Mouse (Mus musculus): ENCODE measurements at regions not wholly inside any gene's neighbourhood (a gene's known extent, or its start where the extent isn't known, plus 50 kb on each side); places are given as distances from the start of the nearest gene placed in this dataset.
A peak's percentile ranks its signal among the peaks of the same experiment; 100 is the strongest.

GRCm38 (mm10) chr4:80691774-80692485, 142.0 kb upstream of the Tyrp1 start:
- no peak for DNase-seq

DNA sequence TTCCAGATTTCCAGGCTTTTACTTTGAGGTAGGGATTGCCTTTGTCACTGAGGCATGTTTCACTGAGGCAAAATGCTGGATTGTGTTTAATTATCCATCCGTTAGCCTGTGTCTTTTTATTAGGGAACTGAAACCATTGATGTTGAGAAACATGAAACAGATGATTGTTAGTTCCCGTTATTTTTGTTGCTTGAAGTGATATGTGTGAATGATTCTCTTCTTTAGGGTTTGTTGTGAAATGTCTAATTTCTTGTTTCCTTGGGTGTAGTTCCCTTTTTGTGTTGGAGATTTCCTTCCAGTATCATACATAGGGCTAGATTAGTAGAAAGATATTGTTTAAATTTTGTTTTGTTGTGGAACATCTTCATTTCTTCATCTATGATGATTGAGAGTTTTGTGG, 121.2 kb upstream of the Tyrp1 start:
- no peak for DNase-seq

DNA sequence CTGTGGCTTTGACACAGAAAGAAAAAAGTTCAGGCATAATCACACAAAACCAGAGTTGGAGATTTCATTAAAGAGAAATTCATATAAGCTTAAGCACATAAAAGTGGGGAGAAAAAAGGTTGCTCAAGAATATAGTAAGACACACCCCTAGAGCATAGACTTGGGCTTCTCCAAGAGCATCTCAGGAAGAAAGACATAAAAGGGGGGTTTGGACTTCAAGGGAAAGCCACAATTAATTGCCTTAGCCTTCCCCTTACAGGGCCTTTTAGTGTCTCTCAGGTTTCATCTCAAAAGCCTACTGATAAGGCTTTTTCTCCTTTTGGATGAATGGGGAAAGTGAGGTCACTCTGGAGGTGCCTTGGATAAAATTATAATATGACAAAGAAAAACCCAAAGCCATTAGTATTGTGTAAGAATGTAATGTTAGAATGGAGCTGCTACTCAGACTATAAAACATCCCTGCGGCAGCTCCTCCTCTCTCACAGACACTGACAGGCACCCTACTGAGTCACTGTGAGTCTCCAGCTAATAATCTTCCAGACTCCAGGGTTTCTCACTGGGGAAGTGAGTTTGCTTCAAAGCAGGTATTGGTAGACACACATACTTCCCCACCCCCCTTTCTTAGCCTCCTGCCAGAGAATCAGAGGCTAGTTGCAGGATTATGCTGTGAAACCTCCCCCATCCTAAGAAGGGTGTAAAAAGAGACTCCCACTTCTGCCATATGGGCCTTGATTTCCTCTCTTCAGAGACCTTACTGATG, 88.8 kb upstream of the Tyrp1 start:
- no peak for DNase-seq

DNA sequence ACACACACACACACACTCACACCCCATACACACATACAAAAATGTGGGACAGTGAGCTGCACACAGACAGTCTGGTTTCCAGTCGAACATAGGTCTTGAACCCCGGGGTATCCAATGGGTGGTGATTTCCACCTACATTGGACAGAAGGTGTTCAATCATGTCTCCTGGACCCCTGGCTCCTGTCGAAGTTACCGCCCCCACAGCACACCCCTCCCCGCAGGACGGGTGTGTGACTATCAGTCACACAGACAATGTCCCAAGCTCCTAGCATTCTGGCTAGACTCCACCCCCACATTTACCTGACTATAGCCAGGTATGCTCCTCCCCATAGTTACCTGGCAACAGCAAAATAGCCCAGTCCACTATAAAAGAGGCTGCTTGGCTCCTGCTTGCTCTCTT, 81.7 kb upstream of the Tyrp1 start:
- no peak for DNase-seq

DNA sequence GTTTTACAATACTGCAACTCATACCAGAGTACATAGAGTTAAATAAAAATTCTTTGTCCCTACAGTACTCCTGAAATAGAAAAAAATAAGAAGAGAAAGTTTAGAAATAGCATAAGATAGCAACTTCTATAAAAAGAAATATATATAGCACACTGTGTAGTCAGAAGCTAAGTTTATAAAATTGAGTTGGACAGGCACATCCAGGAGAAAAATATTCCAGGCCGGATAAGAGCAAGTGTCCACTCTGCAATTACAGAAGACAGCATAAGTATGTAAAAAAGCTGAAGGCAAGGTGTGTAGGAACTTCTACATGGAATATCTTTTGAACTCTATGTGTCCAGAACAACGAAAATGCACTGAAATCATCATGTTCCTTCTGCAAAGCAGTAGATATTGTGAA, 77.8 kb upstream of the Tyrp1 start:
- DNase-seq, result no peak

- DNase-seq, result no peak
These were observed 69.9 kb upstream of the Tyrp1 start for GRCm38 (mm10) chr4:80764024-80764423.

DNA sequence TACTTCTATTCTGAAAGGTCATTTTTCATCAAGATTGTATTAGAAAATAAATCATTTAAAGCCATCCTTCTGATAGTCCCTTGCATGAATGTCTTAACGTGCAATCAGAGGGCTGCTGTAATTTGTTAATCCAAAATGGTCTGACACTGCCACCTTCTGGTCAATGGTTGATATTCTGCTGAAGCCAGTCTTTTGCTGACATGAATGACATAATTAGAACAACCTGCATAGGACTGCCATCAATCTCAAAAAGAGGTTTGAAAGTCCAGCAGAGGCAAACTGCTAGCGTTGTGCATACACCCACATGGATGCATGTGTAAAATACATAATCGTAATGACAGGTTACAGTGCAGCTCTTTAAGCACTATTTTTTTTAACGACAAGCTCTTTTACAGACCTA, 68.1 kb upstream of the Tyrp1 start:
- peak; percentile 21 for DNase-seq

DNA sequence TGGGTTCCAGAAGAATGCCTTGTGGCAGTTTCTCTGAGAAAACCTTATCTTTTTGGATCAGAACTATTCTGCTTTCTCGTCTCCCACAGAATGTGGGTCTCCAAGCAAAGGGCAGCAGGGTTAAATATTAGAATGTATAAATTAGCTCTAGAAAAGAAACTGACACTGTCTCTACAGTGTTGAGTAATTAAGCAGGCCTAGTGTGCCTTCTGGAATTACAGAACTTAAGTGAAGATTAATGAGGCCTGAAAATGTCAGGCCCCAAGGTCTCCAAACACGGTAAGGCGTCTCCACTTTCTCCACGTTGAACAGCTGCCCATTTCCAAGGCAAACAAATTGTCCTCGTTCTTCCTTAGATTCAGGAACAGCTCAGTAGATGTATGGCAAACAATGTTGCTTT, 66.5 kb upstream of the Tyrp1 start:
- DNase-seq, result no peak

Measured in adrenal gland, adult 8-10 months (tissue).